Mouse (Mus musculus) forebrain, embryonic 16.5 days (tissue): ENCODE measurements at regions not wholly inside any gene's neighbourhood (a gene's known extent, or its start where the extent isn't known, plus 50 kb on each side); places are given as distances from the start of the nearest gene placed in this dataset.
"Not testable (repeated sequence)": the region's sequence is repeated elsewhere in the genome, so short reads cannot be mapped to it uniquely, and the experiment has no call there.

ENCODE experiments used
- ATAC-seq: fragments of 200-750 bp; cut with Nextera tagmentation; 2 replicates; pipeline ENCODE4 v1.8.0; 2017; ENCODE audit warnings: mild to moderate bottlenecking, moderate library complexity
- H3K27ac ChIP-seq: fragments of 300-500 bp; sonication (generic); 2 replicates; pipeline ENCODE4 v1.5.1; 2014; ENCODE audit warnings: low read length, control low read depth
- H3K27me3 ChIP-seq: fragments of 300-500 bp; sonication (generic); replicated peaks from 2 replicates; pipeline ENCODE4 v1.6.1; 2014; ENCODE audit warnings: low read length; ENCODE audit not compliant: control insufficient read depth, insufficient read depth
- H3K36me3 ChIP-seq: fragments of 300-500 bp; sonication (generic); 2 replicates; pipeline ENCODE4 v1.6.1; 2014; ENCODE audit not compliant: control insufficient read depth, insufficient read depth
- H3K4me1 ChIP-seq: fragments of 300-500 bp; sonication (generic); replicated peaks from 2 replicates; pipeline ENCODE4 v1.6.1; 2014; ENCODE audit warnings: low read length; ENCODE audit not compliant: control insufficient read depth, insufficient read depth
- H3K4me2 ChIP-seq: fragments of 300-500 bp; sonication (generic); 2 replicates; pipeline ENCODE4 v1.6.1; 2014; ENCODE audit warnings: mild to moderate bottlenecking, low read length, control low read depth
- H3K4me3 ChIP-seq: fragments of 300-500 bp; sonication (generic); replicated peaks from 2 replicates; pipeline ENCODE4 v1.5.1; 2014; ENCODE audit warnings: mild to moderate bottlenecking, low read length, control low read depth
- H3K9ac ChIP-seq: fragments of 300-500 bp; sonication (generic); replicated peaks from 2 replicates; pipeline ENCODE4 v1.6.1; 2014; ENCODE audit warnings: low read depth, low read length, control low read depth
- H3K9me3 ChIP-seq: fragments of 300-500 bp; sonication (generic); 2 replicates; pipeline ENCODE4 v1.6.1; 2016; ENCODE audit warnings: low read length; ENCODE audit not compliant: control insufficient read depth
- WGBS: fragments of 180-500 bp; shearing (Covaris S2); extraction: QIAGEN DNeasy Blood & Tissue Kit; methylation state at CpG from one replicate; pipeline ENCODE4 v1.1.7; 2014; 5-methylcytosine and 5-hydroxymethylcytosine counted together

DNA sequence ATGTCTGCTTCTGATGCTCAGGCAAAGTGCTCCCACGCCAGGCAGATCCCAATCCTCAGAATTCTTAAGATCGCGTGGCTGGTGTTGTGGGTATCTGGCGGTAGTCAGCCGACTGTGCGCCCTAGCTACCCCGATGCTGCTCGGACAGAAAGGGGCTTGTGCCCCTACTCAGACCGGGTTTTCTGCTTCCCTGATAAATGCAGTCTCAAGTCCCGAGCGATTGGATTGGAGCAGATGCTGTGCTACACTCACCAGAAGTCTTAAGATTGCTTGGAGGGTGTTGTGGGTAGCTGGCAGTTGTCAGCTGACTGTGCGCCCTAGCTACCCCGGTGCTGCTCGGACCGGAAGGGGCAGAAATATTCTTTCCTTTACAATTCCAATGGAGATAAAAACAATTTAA, 99.3 kb downstream of the Gm7489 start:
- H3K9ac ChIP-seq, ATAC-seq, H3K9me3 ChIP-seq, H3K36me3 ChIP-seq, H3K27me3 ChIP-seq, H3K4me1 ChIP-seq, H3K4me3 ChIP-seq, H3K4me2 ChIP-seq, H3K27ac ChIP-seq: not testable (repeated sequence)
- WGBS: 92% methylated on average over 15 of the region's 15 CpGs

DNA sequence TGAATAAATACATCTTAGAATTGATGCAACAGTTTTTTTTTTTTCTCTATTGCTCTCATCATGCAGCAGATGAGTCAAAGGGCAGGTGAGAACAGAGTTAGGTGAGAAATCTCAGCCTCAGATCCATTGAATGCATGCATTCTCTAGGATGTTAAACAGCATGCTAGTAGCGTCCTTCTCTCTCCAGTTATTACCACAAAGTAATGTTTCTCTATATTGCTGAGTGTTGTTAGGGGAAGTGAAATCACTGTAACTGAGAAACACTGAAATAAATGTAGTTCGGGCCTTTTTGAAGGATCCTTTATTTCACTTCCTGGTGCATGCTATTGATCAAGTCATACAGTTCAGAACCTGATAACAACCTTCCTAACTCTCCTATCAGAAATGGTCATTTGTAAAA, 105.2 kb downstream of the Gm7489 start:
- Histone ChIP-seq H3K4me2 (no peak overlapping the region), H3K36me3 (no peaks in the 10 kb centered on the region), H3K9me3 (no peaks in the 10 kb centered on the region), H3K9ac (no peak overlapping the region), H3K27me3 (no peaks in the 10 kb centered on the region), H3K27ac (no peak overlapping the region), H3K4me3 (no peak overlapping the region), H3K4me1 (no peaks in the 10 kb centered on the region)
- WGBS: 88% methylated on average over 2 of the region's 2 CpGs
- no peak for ATAC-seq

- WGBS: 71% methylated on average over 2 of the region's 2 CpGs
- no peak overlapping the region for H3K9ac ChIP-seq
- H3K4me3 ChIP-seq: no peak overlapping the region
- no peaks in the 10 kb centered on the region for H3K27me3 ChIP-seq
- no peaks in the 10 kb centered on the region for H3K9me3 ChIP-seq
- H3K4me1 ChIP-seq: no peaks in the 10 kb centered on the region
- no peak overlapping the region for H3K27ac ChIP-seq
- H3K4me2 ChIP-seq: no peak overlapping the region
- H3K36me3 ChIP-seq: no peaks in the 10 kb centered on the region
- 0 out of 2 replicates have a peak, but pooled peaks have one; percentile 36 for ATAC-seq
Observed at GRCm38 (mm10) chr15:53995199-53995868, 110.6 kb downstream of the Gm7489 start.

DNA sequence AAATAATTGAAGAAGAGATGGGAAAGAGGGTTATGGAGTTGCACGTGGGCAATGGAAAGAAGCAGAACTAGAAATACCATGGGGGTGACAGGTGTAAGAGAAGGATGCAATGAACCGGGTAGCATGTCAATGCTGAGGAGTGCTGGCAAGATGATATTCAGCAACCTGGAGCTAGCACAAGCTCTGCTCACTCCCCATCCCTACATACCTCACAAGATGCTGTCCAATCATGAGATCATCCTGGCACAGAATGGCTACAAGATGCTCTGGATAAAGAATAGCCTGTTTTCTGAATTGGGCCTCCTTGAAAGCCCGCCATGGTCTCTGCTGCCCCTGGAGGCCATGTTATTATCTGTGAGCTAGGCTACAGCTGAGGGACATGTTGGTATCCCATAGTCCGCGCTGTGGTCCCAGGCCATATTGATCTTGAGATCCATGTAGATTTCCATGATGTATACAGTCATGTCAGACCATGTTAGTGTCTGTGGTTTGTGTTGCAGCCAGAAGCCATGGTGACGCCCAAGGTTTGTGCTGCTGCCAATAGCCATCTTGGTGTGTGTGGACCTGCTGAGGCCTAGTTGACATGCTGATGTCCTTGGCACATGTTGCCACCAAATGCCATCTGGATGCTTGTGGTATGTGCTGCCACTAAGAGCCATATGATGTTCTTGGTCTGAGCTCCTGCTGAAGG, 114.0 kb downstream of the Gm7489 start:
- no peak overlapping the region for H3K4me3 ChIP-seq
- ATAC-seq: no peak
- H3K9me3 ChIP-seq: no peaks in the 10 kb centered on the region
- H3K4me1 ChIP-seq: no peaks in the 10 kb centered on the region
- no peaks in the 10 kb centered on the region for H3K27me3 ChIP-seq
- no peak overlapping the region for H3K27ac ChIP-seq
- H3K4me2 ChIP-seq: no peak overlapping the region
- 94% methylated on average over 6 of the region's 6 CpGs for WGBS
- H3K36me3 ChIP-seq: no peaks in the 10 kb centered on the region
- H3K9ac ChIP-seq: no peak overlapping the region

GRCm38 (mm10) chr15:54033756-54034155, 149.1 kb downstream of the Gm7489 start:
- no peak overlapping the region for H3K4me3 ChIP-seq
- H3K36me3 ChIP-seq: no peaks in the 10 kb centered on the region
- H3K27ac ChIP-seq: no peak overlapping the region
- no peak for ATAC-seq
- H3K27me3 ChIP-seq: no peaks in the 10 kb centered on the region
- no peak overlapping the region for H3K9ac ChIP-seq
- H3K4me1 ChIP-seq: no peaks in the 10 kb centered on the region
- no peaks in the 10 kb centered on the region for H3K9me3 ChIP-seq
- no peak overlapping the region for H3K4me2 ChIP-seq
- WGBS: 87% methylated on average over 5 of the region's 5 CpGs

DNA sequence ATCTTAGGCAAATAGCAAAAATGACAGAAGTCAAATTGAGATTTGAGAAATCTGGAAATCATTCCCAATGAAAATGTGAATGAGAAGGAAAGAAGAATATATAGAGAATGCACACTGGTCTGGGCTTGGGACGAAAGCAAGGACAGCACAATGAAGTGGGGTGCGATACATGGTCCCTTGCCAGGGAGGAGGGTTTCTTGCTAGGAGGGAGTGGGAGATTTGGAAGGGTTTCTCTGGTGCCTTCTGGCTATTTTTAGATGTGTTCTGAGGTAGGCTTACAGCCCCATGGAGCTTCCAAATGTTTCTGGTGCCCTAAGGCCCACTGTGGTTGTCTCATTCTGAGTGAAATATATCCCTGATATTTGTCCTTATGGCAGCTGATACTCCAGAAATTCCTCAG, 166.0 kb downstream of the Gm7489 start:
- Histone ChIP-seq H3K4me1 (no peaks in the 10 kb centered on the region), H3K27ac (no peak overlapping the region), H3K36me3 (no peaks in the 10 kb centered on the region), H3K9me3 (no peaks in the 10 kb centered on the region), H3K4me2 (no peak overlapping the region), H3K4me3 (no peak overlapping the region), H3K9ac (no peak overlapping the region), H3K27me3 (no peaks in the 10 kb centered on the region)
- no peak for ATAC-seq
- WGBS: 79% methylated on average over 2 of the region's 2 CpGs

DNA sequence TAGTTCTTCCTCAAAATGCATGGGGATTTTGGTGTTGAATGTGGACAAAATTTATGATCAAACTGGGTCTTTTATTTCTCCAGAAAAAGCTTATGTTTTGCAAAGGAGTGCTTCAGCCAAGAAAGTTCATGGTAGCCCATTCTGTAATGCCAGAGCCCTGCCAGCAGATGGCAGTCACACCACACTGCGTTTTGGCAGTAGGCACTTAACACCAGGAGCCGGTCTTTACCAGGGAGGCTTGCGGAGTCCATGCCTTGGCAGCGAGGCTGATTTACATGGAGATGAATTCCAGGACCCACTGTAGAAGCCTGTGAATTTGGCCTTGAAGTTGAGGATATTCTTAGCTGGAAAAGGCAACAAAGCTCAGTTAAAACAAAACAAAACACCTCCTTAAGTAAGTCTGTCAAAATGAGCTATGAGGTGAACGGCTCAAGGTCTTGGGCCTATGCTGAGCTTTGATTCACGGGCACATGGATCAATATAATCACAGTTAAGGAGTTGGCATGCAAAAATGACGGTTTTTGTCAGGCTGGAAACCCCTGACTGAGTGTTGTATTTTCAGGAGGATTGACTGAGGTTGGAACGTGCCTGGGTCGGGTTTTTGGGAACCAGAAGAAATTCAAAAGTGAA, 185.4 kb downstream of the Gm7489 start:
- Histone ChIP-seq H3K4me3 (no peak overlapping the region), H3K4me2 (no peak overlapping the region)
- peak; percentile 91 for ATAC-seq

DNA sequence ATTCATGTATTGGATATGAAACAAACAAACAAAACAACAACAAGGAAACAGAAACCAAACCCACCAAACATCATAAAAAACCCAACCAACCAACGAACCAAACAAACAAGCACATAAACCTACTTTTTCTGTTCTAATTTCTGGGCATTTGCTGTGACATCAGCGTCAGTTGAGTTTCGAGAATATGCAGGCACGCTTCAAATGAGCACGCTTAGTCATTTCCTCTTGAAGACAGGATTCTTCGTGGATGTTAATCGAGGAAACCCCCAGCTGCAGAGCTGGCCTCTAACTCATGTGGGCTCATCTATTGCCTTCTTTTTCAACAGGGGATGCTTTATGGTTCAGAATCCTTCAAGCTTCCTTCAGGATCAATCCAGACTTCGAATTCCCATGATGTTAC, 187.0 kb downstream of the Gm7489 start:
- Histone ChIP-seq H3K9ac (no peak overlapping the region), H3K9me3 (no peaks in the 10 kb centered on the region), H3K27me3 (no peaks in the 10 kb centered on the region), H3K4me2 (no peak overlapping the region), H3K27ac (no peak overlapping the region), H3K4me3 (no peak overlapping the region), H3K4me1 (no peaks in the 10 kb centered on the region), H3K36me3 (no peaks in the 10 kb centered on the region)
- no peak for ATAC-seq
- 85% methylated on average over 8 of the region's 8 CpGs for WGBS

More for the DNA sequence above, 185.4 kb downstream of the Gm7489 start:
- Histone ChIP-seq H3K9ac (no peak overlapping the region), H3K27ac (no peak overlapping the region), H3K4me1 (no peaks in the 10 kb centered on the region), H3K9me3 (no peaks in the 10 kb centered on the region), H3K36me3 (no peaks in the 10 kb centered on the region), H3K27me3 (no peaks in the 10 kb centered on the region)
- WGBS: 39% methylated on average over 9 of the region's 9 CpGs

GRCm38 (mm10) chr15:54091301-54091700, 206.6 kb downstream of the Gm7489 start:
- Histone ChIP-seq H3K4me3 (no peak overlapping the region), H3K27ac (no peak overlapping the region), H3K4me1 (no peaks in the 10 kb centered on the region), H3K9ac (no peak overlapping the region), H3K36me3 (no peaks in the 10 kb centered on the region), H3K9me3 (no peaks in the 10 kb centered on the region), H3K4me2 (no peak overlapping the region), H3K27me3 (no peaks in the 10 kb centered on the region)
- 92% methylated on average over 1 of the region's 1 CpGs for WGBS
- no peak for ATAC-seq
